Mouse (Mus musculus) retina, embryonic 14.5 days (tissue): ENCODE data around the gene Gm19426.
"Not testable (repeated sequence)": the region's sequence is repeated elsewhere in the genome, so short reads cannot be mapped to it uniquely, and the experiment has no call there.

Experiments
- DNase-seq: peaks from one replicate; pipeline ENCODE4 v3.0.0-alpha.2; 2015; ENCODE audit warnings: low spot score

Gene Gm19426

GRCm38 (mm10) chr2:84744126-84744525 is 671 bp upstream of the Gm19426 start:
- DNase-seq: no peak

GRCm38 (mm10) chr2:84742451-84743283 is 788 bp downstream of the Gm19426 start:
- DNase-seq: peak; percentile 95

GRCm38 (mm10) chr2:84741841-84742450 is 1.5 kb downstream of the Gm19426 start:
- no peak for DNase-seq

GRCm38 (mm10) chr2:84740608-84741333 is 2.7 kb downstream of the Gm19426 start:
- peak; percentile 62 for DNase-seq

GRCm38 (mm10) chr2:84738271-84738911 is 5.1 kb downstream of the Gm19426 start:
- peak; percentile 75 for DNase-seq

GRCm38 (mm10) chr2:84737451-84737925 is 6.0 kb downstream of the Gm19426 start:
- DNase-seq: peak; percentile 73

- DNase-seq: peak; percentile 21
Measured at GRCm38 (mm10) chr2:84736312-84737161, 6.9 kb downstream of the Gm19426 start.

- no peak for DNase-seq
Measured at GRCm38 (mm10) chr2:84735346-84735920, 8.0 kb downstream of the Gm19426 start.

- DNase-seq: peak; percentile 25
Measured at GRCm38 (mm10) chr2:84734919-84735318, 8.5 kb downstream of the Gm19426 start.

- peak; percentile 67 for DNase-seq
Measured at GRCm38 (mm10) chr2:84734351-84734864, 9.0 kb downstream of the Gm19426 start.

GRCm38 (mm10) chr2:84733579-84734300 is 9.7 kb downstream of the Gm19426 start, which contains the start of gene Ypel4:
Ypel4 (plus strand) TSS chr2:84734058.
- peak; percentile 55 for DNase-seq

GRCm38 (mm10) chr2:84732394-84732793 is 11.1 kb downstream of the Gm19426 start:
- no peak for DNase-seq

- no peak for DNase-seq
Measured at GRCm38 (mm10) chr2:84731206-84731605, 12.2 kb downstream of the Gm19426 start.

GRCm38 (mm10) chr2:84728191-84728590 is 15.3 kb downstream of the Gm19426 start:
- DNase-seq: not testable (repeated sequence)

GRCm38 (mm10) chr2:84727172-84727858 is 16.1 kb downstream of the Gm19426 start, which contains the start of gene Clp1:
Clp1 (minus strand) TSS chr2:84727350.
- DNase-seq: peak; percentile 98

- DNase-seq: no peak
Measured at GRCm38 (mm10) chr2:84726716-84727115, 16.7 kb downstream of the Gm19426 start.

- DNase-seq: no peak
Measured at GRCm38 (mm10) chr2:84725770-84726169, 17.7 kb downstream of the Gm19426 start.

GRCm38 (mm10) chr2:84723856-84724255 is 19.6 kb downstream of the Gm19426 start:
- no peak for DNase-seq

- DNase-seq: no peak
Measured at GRCm38 (mm10) chr2:84721182-84721581, 22.3 kb downstream of the Gm19426 start.
